In genomic region chr14:24877853-24878252, GRCm38 (mm10) we compare ENCODE assay signal across 25 mouse cellular contexts.
DNase-seq lines count a peak whose midpoint lies in the region; ATAC-seq and TF ChIP-seq lines count a peak whose summit lies in the region.
"Had no signal": no experiment of that assay in that cellular context is flagged by ENCODE, and none has a peak within 500 bp of the region (broad histone marks: within the 10 kb centered on the region; RNA-seq: fewer than 3 reads in every experiment).

No protein-coding gene starts in this region.

- H3K4me1 ChIP-seq in liver, embryonic 11.5 days (replicated peaks; ENCODE audit: control insufficient read depth, insufficient read depth, low read length): 0 out of 2 replicates have a peak, but pooled peaks cover 2% of the 10 kb centered on the region
- no peaks in the 10 kb centered on the region for H3K4me1 ChIP-seq in liver, postnatal 0 days (ENCODE audit: insufficient read depth)
- H3K4me1 ChIP-seq in lung, adult 2 months (ENCODE audit: control insufficient read depth, insufficient read depth, low read length): no peaks in the 10 kb centered on the region
- H3K4me1 ChIP-seq: embryonic facial prominence, embryonic 12.5 days had no signal

- no peak for TF ChIP-seq EP300 in liver, postnatal 0 days (IDR thresholded peaks at IDR 0.05; ENCODE audit: low read depth)

- TF ChIP-seq CTCF in gastrocnemius, adult 2 months (IDR thresholded peaks at IDR 0.05): no peak
- TF ChIP-seq CTCF in liver, postnatal 0 days (IDR thresholded peaks at IDR 0.05; ENCODE audit: low read depth): no peak
- no peak for TF ChIP-seq CTCF in lung, adult 2 months (IDR thresholded peaks at IDR 0.05; ENCODE audit: insufficient read depth, low read length)

- TF ChIP-seq POLR2A in lung, adult 2 months (IDR thresholded peaks at IDR 0.05; ENCODE audit: borderline replicate concordance, extremely low read depth, low read depth, low read length): no peak

- peak; percentile 17 for DNase-seq in gastrocnemius, adult 18-20 months (ENCODE audit: low spot score)
- DNase-seq in gastrocnemius, adult 2 months: no peak
- peak; percentile 2 for DNase-seq in liver, embryonic 11.5 days (ENCODE audit: low spot score)
- DNase-seq in liver, postnatal 0 days: no peak
- peak; percentile 45 for DNase-seq in lung, postnatal 10 days
- DNase-seq in lung, adult 2 months: no peak
- peak; percentile 25 for DNase-seq in testis, postnatal 10 days (ENCODE audit: low spot score)
- DNase-seq in testis, postnatal 14 days (ENCODE audit: low spot score): no peak
- DNase-seq: adrenal gland, adult 8-10 months; adrenal gland, postnatal 36 days; cerebellum, adult 18-20 months; cerebellum, adult 9-10 months; cerebellum, postnatal 14 days; gastrocnemius, postnatal 14 days; heart, adult 18-20 months; heart, postnatal 36 days had no signal

- no peak overlapping the region for H3K27ac ChIP-seq in gastrocnemius, adult 2 months
- no peak overlapping the region for H3K27ac ChIP-seq in liver, embryonic 11.5 days (ENCODE audit: low read depth, low read length)
- H3K27ac ChIP-seq in liver, postnatal 0 days (ENCODE audit: low read depth): no peak overlapping the region
- H3K27ac ChIP-seq: embryonic facial prominence, embryonic 12.5 days; forebrain, embryonic 12.5 days; forebrain, embryonic 15.5 days; hindbrain, embryonic 13.5 days had no signal

- ATAC-seq in liver, embryonic 11.5 days (replicated peaks; ENCODE audit: low FRiP score): no peak
- no peak for ATAC-seq in liver, postnatal 0 days
- ATAC-seq: CD4-positive, CD25-positive, alpha-beta regulatory T cell, adult 4 months; forebrain, embryonic 15.5 days; hindbrain, embryonic 16.5 days had no signal

- 83% methylated on average over 3 of the region's 3 CpGs for WGBS in liver, embryonic 11.5 days
- WGBS in liver, postnatal 0 days (ENCODE audit: insufficient replicate concordance): 65% methylated on average over 3 of the region's 3 CpGs
- WGBS in lung, adult 2 months: 25% methylated on average over 3 of the region's 3 CpGs

- intact Hi-C loops in gastrocnemius, adult 2 months (cut with DNase I): no loop called here

- H3K9me3 ChIP-seq in liver, embryonic 11.5 days (ENCODE audit: control insufficient read depth, low read length): no peaks in the 10 kb centered on the region
- H3K9me3 ChIP-seq in liver, postnatal 0 days (ENCODE audit: low read length): no peaks in the 10 kb centered on the region
- H3K9me3 ChIP-seq: embryonic facial prominence, embryonic 12.5 days; forebrain, embryonic 12.5 days; forebrain, embryonic 15.5 days; hindbrain, embryonic 10.5 days had no signal

- no peak overlapping the region for H3K4me2 ChIP-seq in liver, embryonic 11.5 days
- no peak overlapping the region for H3K4me2 ChIP-seq in liver, postnatal 0 days (ENCODE audit: low read depth, low read length)
- H3K4me2 ChIP-seq: embryonic facial prominence, embryonic 12.5 days; forebrain, embryonic 12.5 days; forebrain, embryonic 15.5 days; heart, embryonic 11.5 days; hindbrain, embryonic 13.5 days had no signal

- H3K4me3 ChIP-seq in gastrocnemius, adult 2 months: no peak overlapping the region
- no peak overlapping the region for H3K4me3 ChIP-seq in liver, embryonic 11.5 days (ENCODE audit: low read depth, low read length)
- no peak overlapping the region for H3K4me3 ChIP-seq in liver, postnatal 0 days (ENCODE audit: low read depth, low read length)
- no peak overlapping the region for H3K4me3 ChIP-seq in lung, adult 2 months (replicated peaks; ENCODE audit: extremely low read depth, low read depth, low read length)
- H3K4me3 ChIP-seq: embryonic facial prominence, embryonic 12.5 days; erythroblast, embryonic 14.5 days; forebrain, embryonic 12.5 days; forebrain, embryonic 15.5 days; hindbrain, embryonic 10.5 days; hindbrain, embryonic 13.5 days had no signal

- no peaks in the 10 kb centered on the region for H3K27me3 ChIP-seq in liver, embryonic 11.5 days (replicated peaks; ENCODE audit: control insufficient read depth, insufficient read depth, low read length)
- H3K27me3 ChIP-seq in liver, postnatal 0 days (ENCODE audit: insufficient read depth, low read length): no peaks in the 10 kb centered on the region
- H3K27me3 ChIP-seq: embryonic facial prominence, embryonic 12.5 days; forebrain, embryonic 12.5 days; forebrain, embryonic 15.5 days; hindbrain, embryonic 13.5 days had no signal

- H3K36me3 ChIP-seq in liver, embryonic 11.5 days (ENCODE audit: control insufficient read depth, insufficient read depth, low read length): no peaks in the 10 kb centered on the region
- no peaks in the 10 kb centered on the region for H3K36me3 ChIP-seq in liver, postnatal 0 days (replicated peaks; ENCODE audit: insufficient read depth, low read length)
- H3K36me3 ChIP-seq: embryonic facial prominence, embryonic 12.5 days; forebrain, embryonic 12.5 days; forebrain, embryonic 15.5 days; hindbrain, embryonic 10.5 days; hindbrain, embryonic 13.5 days had no signal

- no peak overlapping the region for H3K9ac ChIP-seq in liver, embryonic 11.5 days (ENCODE audit: low read depth, low read length)
- H3K9ac ChIP-seq in liver, postnatal 0 days (replicated peaks): no peak overlapping the region
- H3K9ac ChIP-seq: embryonic facial prominence, embryonic 12.5 days; forebrain, embryonic 12.5 days; forebrain, embryonic 15.5 days; hindbrain, embryonic 13.5 days had no signal

Comparison
In these comparisons a context has a peak if more than half of its experiments do, and no peak if none do; other contexts are left out.
1. DNase-seq: peak in gastrocnemius, adult 18-20 months (single experiment), liver, embryonic 11.5 days (single experiment), lung, postnatal 10 days (single experiment) and testis, postnatal 10 days (single experiment); none in gastrocnemius, adult 2 months (single experiment), liver, postnatal 0 days (single experiment), lung, adult 2 months (single experiment) and testis, postnatal 14 days (single experiment).